11 mouse cellular contexts compared by ENCODE assay signal in genomic region chr10:76067674-76068613, GRCm38 (mm10). TPM values are rescaled to one million over a fixed set of nuclear protein-coding genes. Genes with fewer than 3 reads are reported as not detected.
DNase-seq lines count a peak whose midpoint lies in the region; ATAC-seq lines count a peak whose summit lies in the region.
"Had no signal": no experiment of that assay in that cellular context is flagged by ENCODE, and none has a peak within 500 bp of the region (broad histone marks: within the 10 kb centered on the region; RNA-seq: fewer than 3 reads in every experiment).

No protein-coding gene starts in this region.

- H3K9ac ChIP-seq in midbrain, embryonic 14.5 days (replicated peaks; ENCODE audit: low read length): no peak overlapping the region
- no peak overlapping the region for H3K9ac ChIP-seq in midbrain, embryonic 16.5 days (ENCODE audit: low read depth, low read length)
- H3K9ac ChIP-seq: embryonic facial prominence, embryonic 15.5 days had no signal

- H3K36me3 ChIP-seq in midbrain, embryonic 14.5 days (ENCODE audit: control insufficient read depth, insufficient read depth, low read length): no peaks in the 10 kb centered on the region
- no peaks in the 10 kb centered on the region for H3K36me3 ChIP-seq in midbrain, embryonic 16.5 days (ENCODE audit: control insufficient read depth, insufficient read depth, low read length)
- H3K36me3 ChIP-seq: embryonic facial prominence, embryonic 15.5 days had no signal

- peak; percentile 38 for DNase-seq in midbrain, embryonic 14.5 days
- DNase-seq in cerebellum, postnatal 36 days: peak; percentile 66 to 67
- peak; percentile 9 to 41 for DNase-seq in kidney, postnatal 4 days
- peak; percentile 77 for DNase-seq in yolk sac, embryonic 10.5 days (ENCODE audit: low spot score)
- DNase-seq in left cerebral cortex, adult 8-10 months (ENCODE audit: low spot score in 2 of 2): no peak
- no peak for DNase-seq in right cerebral cortex, postnatal 25 days
- DNase-seq: heart, postnatal 4 days had no signal

- H3K27ac ChIP-seq in midbrain, embryonic 14.5 days (replicated peaks; ENCODE audit: low read depth, low read length): no peak overlapping the region
- H3K27ac ChIP-seq in midbrain, embryonic 16.5 days (ENCODE audit: low read length): no peak overlapping the region
- H3K27ac ChIP-seq: embryonic facial prominence, embryonic 15.5 days had no signal

- no peaks in the 10 kb centered on the region for H3K27me3 ChIP-seq in midbrain, embryonic 14.5 days (ENCODE audit: control insufficient read depth, insufficient read depth, low read length)
- H3K27me3 ChIP-seq in midbrain, embryonic 16.5 days (ENCODE audit: control insufficient read depth, insufficient read depth, low read depth, low read length): no peaks in the 10 kb centered on the region
- H3K27me3 ChIP-seq: embryonic facial prominence, embryonic 15.5 days had no signal

- H3K4me1 ChIP-seq in midbrain, embryonic 14.5 days (ENCODE audit: control insufficient read depth, insufficient read depth, low read length): no peaks in the 10 kb centered on the region
- no peaks in the 10 kb centered on the region for H3K4me1 ChIP-seq in midbrain, embryonic 16.5 days (ENCODE audit: control insufficient read depth, insufficient read depth, low read length)
- H3K4me1 ChIP-seq: embryonic facial prominence, embryonic 15.5 days had no signal

- WGBS in midbrain, embryonic 14.5 days: 35% methylated on average over 12 of the region's 12 CpGs
- 29% methylated on average over 12 of the region's 12 CpGs for WGBS in midbrain, embryonic 16.5 days

- no peak overlapping the region for H3K4me2 ChIP-seq in midbrain, embryonic 14.5 days (ENCODE audit: low read length)
- H3K4me2 ChIP-seq in midbrain, embryonic 16.5 days (ENCODE audit: low read length): no peak overlapping the region
- H3K4me2 ChIP-seq: embryonic facial prominence, embryonic 15.5 days had no signal

- no peak overlapping the region for H3K4me3 ChIP-seq in midbrain, embryonic 14.5 days (replicated peaks; ENCODE audit: low read depth, low read length)
- H3K4me3 ChIP-seq in midbrain, embryonic 16.5 days (ENCODE audit: low read depth, low read length): no peak overlapping the region
- H3K4me3 ChIP-seq: embryonic facial prominence, embryonic 15.5 days had no signal

- no peaks in the 10 kb centered on the region for H3K9me3 ChIP-seq in midbrain, embryonic 14.5 days (ENCODE audit: control insufficient read depth, low read length)
- no peaks in the 10 kb centered on the region for H3K9me3 ChIP-seq in midbrain, embryonic 16.5 days (replicated peaks; ENCODE audit: control insufficient read depth, low read length, poor library complexity, severe bottlenecking)
- H3K9me3 ChIP-seq: embryonic facial prominence, embryonic 15.5 days had no signal

- no peak for ATAC-seq in midbrain, embryonic 14.5 days (ENCODE audit: low FRiP score, low TSS enrichment)
- ATAC-seq in midbrain, embryonic 16.5 days: no peak

RNA-seq across cellular contexts. Expression of gene Zfp280b, which starts 35.5 kb away (rescaled TPM):
- 11.9 and 14.6 TPM in 2 replicates for polyA plus RNA-seq in midbrain, embryonic 14.5 days (2014; fragmentation: Nextera tagmentation; extraction: Ambion mirVana)
- polyA plus RNA-seq in midbrain, embryonic 16.5 days (2015; fragmentation: Nextera tagmentation; extraction: Ambion mirVana): 11.9 and 14.2 TPM in 2 replicates
- 10 to 100 TPM; 13.4 to 16.5 (median 15.6) TPM for total RNA-seq in left cerebral cortex, adult 8-10 months (2022)

RNA-seq across cellular contexts. Expression of gene Slc5a4b, which starts 42.8 kb away (rescaled TPM):
- polyA plus RNA-seq in midbrain, embryonic 14.5 days (2014; fragmentation: Nextera tagmentation; extraction: Ambion mirVana): not detected in 2 replicates
- polyA plus RNA-seq in midbrain, embryonic 16.5 days (2015; fragmentation: Nextera tagmentation; extraction: Ambion mirVana): not detected in 2 replicates
- under 1 TPM in 1 of 4 experiments, not detected in 3; 0.09 TPM for total RNA-seq in left cerebral cortex, adult 8-10 months (2022)
- total RNA-seq: heart, postnatal 4 days; megakaryocyte, adult 5-6 weeks had no signal
- polyA plus RNA-seq: embryonic facial prominence, embryonic 15.5 days; spleen, adult 2 months had no signal

Comparison
In these comparisons a context has a peak if more than half of its experiments do, and no peak if none do; other contexts are left out.
1. DNase-seq: peak in midbrain, embryonic 14.5 days (single experiment), cerebellum, postnatal 36 days (2 of 2), kidney, postnatal 4 days (2 of 2) and yolk sac, embryonic 10.5 days (single experiment); none in left cerebral cortex, adult 8-10 months (0 of 2) and right cerebral cortex, postnatal 25 days (single experiment).